Mouse (Mus musculus) ovary, postnatal 10 days (tissue): Measurements from ENCODE around the gene Mrpl16.

Experiments used
- DNase-seq: peaks from one replicate; pipeline ENCODE4 v3.0.0; 2022; ENCODE audit warnings: low spot score

Gene Mrpl16

GRCm38 (mm10) chr19:11804423-11804822, 34.2 kb downstream of the Mrpl16 start:
- DNase-seq = no peak

GRCm38 (mm10) chr19:11807251-11807650, 37.1 kb downstream of the Mrpl16 start:
- DNase-seq = no peak

GRCm38 (mm10) chr19:11807822-11808221, 37.6 kb downstream of the Mrpl16 start:
- no peak for DNase-seq

- no peak for DNase-seq
Observed at GRCm38 (mm10) chr19:11808452-11808851, 38.3 kb downstream of the Mrpl16 start.

GRCm38 (mm10) chr19:11810003-11810758, 40.0 kb downstream of the Mrpl16 start:
- DNase-seq = no peak

- DNase-seq = no peak
Observed at GRCm38 (mm10) chr19:11810856-11811255, 40.7 kb downstream of the Mrpl16 start.

- DNase-seq = no peak
Observed at GRCm38 (mm10) chr19:11811688-11812365, 41.6 kb downstream of the Mrpl16 start.

GRCm38 (mm10) chr19:11813136-11813535, 42.9 kb downstream of the Mrpl16 start:
- no peak for DNase-seq

GRCm38 (mm10) chr19:11813649-11814048, 43.5 kb downstream of the Mrpl16 start:
- no peak for DNase-seq

GRCm38 (mm10) chr19:11814742-11815333, 44.6 kb downstream of the Mrpl16 start:
- no peak for DNase-seq

- DNase-seq = no peak
Observed at GRCm38 (mm10) chr19:11816706-11817105, 46.5 kb downstream of the Mrpl16 start.

- no peak for DNase-seq
Observed at GRCm38 (mm10) chr19:11817586-11817985, 47.4 kb downstream of the Mrpl16 start.

GRCm38 (mm10) chr19:11818199-11819142, 48.3 kb downstream of the Mrpl16 start:
- peak; percentile 29 for DNase-seq

- DNase-seq = no peak
Observed at GRCm38 (mm10) chr19:11819143-11819700, 49.0 kb downstream of the Mrpl16 start, which contains the start of gene Stx3. Gene Stx3, minus strand, starts transcription at chr19:11819403.

GRCm38 (mm10) chr19:11819800-11820199, 49.6 kb downstream of the Mrpl16 start:
- DNase-seq = peak; percentile 67

- no peak for DNase-seq
Observed at GRCm38 (mm10) chr19:11820211-11820610, 50.0 kb downstream of the Mrpl16 start.

GRCm38 (mm10) chr19:11823346-11824065, 53.3 kb downstream of the Mrpl16 start:
- DNase-seq = no peak
